Mouse (Mus musculus): ENCODE data around the gene Tmtc2.

DNA sequence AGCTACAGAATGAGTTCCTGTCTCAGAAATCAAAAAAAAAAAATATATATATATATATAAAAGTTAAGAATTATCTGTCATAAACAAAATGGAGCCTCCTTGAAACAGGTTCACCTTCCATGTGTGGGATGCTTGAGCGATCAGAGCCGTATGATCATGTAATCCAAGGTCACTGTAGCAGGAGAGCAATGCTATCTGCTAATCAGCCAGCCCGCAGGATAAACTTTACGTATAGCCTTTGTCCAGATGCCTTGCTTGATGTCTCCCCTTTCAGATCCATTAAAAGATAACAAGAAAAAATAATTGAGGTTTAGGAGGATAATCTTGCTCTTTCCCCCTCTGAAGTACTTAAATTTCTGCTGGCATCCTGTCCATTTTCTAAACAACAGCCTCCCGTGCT, 374.7 kb downstream of the Tmtc2 start:
- TF ChIP-seq CTCF (IDR thresholded peaks at IDR 0.05; ENCODE audit: low read depth) (no peak), EP300 (IDR thresholded peaks at IDR 0.05; ENCODE audit: low read depth) (no peak)
